Mouse (Mus musculus) lung, adult 2 months (tissue): ENCODE results near the gene Ppfia3. TPM values are rescaled to one million over a fixed set of nuclear protein-coding genes. Genes with fewer than 3 reads are reported as not detected.

Experiments
- DNase-seq: peaks from one replicate; pipeline ENCODE4 v3.0.0; 2022
- H3K4me1 ChIP-seq: fragments of 200-500 bp; 2 replicates; pipeline ENCODE4 v1.6.1; 2011; ENCODE audit warnings: low read length; ENCODE audit not compliant: control insufficient read depth, insufficient read depth
- H3K4me3 ChIP-seq: fragments of 200-500 bp; replicated peaks from 2 replicates; pipeline ENCODE3; 2011; ENCODE audit warnings: low read depth, mild to moderate bottlenecking, control low read depth, low read length; ENCODE audit errors: extremely low read depth
- CTCF ChIP-seq: fragments of 200-500 bp; IDR thresholded peaks from 2 replicates; pipeline ENCODE4 v1.5.1; 2011; ENCODE audit warnings: mild to moderate bottlenecking, low read length, control low read depth; ENCODE audit not compliant: insufficient read depth
- POLR2A ChIP-seq: fragments of 200-500 bp; IDR thresholded peaks from 2 replicates; pipeline ENCODE4 v1.6.1; 2011; ENCODE audit warnings: low read depth, mild to moderate bottlenecking, control low read depth, low read length, borderline replicate concordance; ENCODE audit errors: extremely low read depth
- WGBS: fragments of 180-500 bp; shearing (Covaris S2); methylation state at CpG from one replicate; pipeline ENCODE4 v1.1.7; 2018; 5-methylcytosine and 5-hydroxymethylcytosine counted together
- polyA plus RNA-seq: library from polyadenylated mRNA; depleted of rRNA; stranded (reverse); fragments of >200 nt; gene quantifications from 2 replicates; pipeline ENCODE4 v1.2.3, GENCODE M21; 2012; rRNA removed

Gene Ppfia3
- polyA plus RNA-seq, 1 experiment: 3.7 TPM

DNA sequence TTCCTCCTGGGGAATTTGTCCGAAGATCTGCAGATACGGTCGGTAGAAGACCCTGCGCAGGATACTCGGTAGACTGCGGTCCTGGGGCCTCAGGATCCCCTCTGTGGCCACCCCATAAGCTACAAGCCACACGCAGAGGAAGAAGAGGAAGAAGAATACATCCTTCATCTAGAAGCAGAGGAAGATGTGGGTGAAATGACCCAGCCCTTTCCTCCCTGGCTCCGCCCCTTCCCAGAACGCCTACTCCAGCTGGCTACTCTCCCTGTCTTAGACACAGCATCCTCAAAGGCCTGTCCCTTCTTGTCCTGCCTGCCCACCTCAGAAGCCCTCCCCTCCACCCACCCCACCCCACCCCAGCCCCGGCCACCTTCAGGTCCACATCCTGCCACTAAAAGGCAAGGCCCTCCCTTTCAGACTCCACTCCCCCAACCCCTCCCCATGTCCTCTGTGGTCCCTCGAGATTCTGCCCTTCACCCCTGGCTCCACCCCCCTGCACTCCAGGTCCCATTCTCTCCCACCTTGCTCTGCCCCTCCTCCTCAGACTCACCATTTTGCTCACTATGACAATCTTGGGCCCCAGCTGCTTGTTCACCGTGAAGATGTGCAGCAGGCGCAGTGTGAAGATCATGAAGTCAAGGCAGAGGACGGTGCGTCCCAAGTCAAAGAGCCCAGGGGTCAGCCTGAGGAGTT, 58.1 kb downstream of the Ppfia3 start:
- WGBS: 64% methylated on average over 15 of the region's 15 CpGs
- no peaks in the 10 kb centered on the region for H3K4me1 ChIP-seq
- TF ChIP-seq CTCF (no peak), POLR2A (no peak)
- no peak for DNase-seq
- no peak overlapping the region for H3K4me3 ChIP-seq

DNA sequence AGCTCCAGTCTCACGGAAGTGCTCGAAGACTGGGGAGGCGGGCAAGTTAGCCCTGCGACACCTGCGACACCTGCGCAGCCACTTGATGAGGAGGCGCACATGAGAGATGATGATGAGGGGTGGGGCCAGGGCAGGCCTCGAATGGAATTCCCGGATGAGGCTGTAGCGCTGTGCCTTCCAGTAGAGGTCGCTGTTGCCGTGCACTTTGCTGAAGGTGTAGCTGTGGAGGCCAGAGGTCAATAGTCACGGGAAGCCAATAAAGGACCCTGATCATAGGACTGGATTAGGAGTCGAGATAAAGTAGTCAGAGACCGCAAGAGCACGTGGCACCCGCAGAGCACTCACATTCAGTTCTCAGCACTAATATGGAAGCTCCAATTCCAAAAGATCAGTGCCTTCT, 61.5 kb downstream of the Ppfia3 start:
- WGBS: 23% methylated on average over 17 of the region's 17 CpGs
- Histone ChIP-seq H3K4me3 (no peak overlapping the region), H3K4me1 (no peaks in the 10 kb centered on the region)
- peak; percentile 68 for DNase-seq
- TF ChIP-seq POLR2A: no peak
- peak; percentile 77 for TF ChIP-seq CTCF

DNA sequence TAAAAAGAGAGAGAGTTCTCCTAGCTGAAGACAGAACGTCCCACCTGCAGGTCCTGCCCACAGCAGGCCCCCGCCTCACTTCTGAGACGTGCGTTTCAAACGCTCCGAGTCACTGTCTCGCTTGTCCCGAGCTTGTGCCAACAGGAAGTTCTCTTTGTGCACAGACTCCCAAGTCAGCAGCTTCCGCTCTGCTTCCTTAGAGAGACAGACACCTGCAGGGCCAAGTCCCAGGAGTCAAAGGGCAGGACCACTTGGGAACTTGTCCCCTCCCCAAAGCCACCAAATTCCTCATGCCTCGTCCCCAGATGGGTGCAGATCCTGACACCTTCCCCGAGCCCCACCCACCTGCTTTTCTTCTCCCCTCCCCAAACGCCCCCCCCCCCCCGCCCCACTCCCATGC, 62.0 kb downstream of the Ppfia3 start:
- WGBS: 35% methylated on average over 12 of the region's 13 CpGs
- no peak for DNase-seq
- H3K4me1 ChIP-seq: no peaks in the 10 kb centered on the region
- no peak for TF ChIP-seq CTCF
- no peak overlapping the region for H3K4me3 ChIP-seq

DNA sequence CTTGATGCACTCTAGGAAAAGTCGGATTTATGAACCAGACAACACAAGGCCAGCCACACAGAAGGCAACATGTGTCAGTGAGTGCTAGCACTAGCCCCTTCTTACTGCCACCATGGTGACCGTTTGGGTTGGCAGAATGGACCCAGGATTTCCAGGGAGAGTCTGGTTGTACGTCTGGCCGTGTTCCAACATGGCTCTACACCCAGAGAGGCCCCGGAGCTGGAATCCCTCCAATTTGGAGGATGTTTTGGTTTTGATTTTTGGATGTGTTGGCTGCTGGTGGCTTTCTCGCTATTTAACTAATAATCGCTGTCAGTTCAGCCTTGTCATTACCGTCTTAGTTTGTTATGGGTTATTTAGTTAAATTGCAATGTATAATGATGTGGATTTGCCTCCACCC, 64.2 kb downstream of the Ppfia3 start:
- no peaks in the 10 kb centered on the region for H3K4me1 ChIP-seq
- 56% methylated on average over 8 of the region's 8 CpGs for WGBS
- DNase-seq: no peak
- TF ChIP-seq CTCF (no peak), POLR2A (no peak)
- no peak overlapping the region for H3K4me3 ChIP-seq

DNA sequence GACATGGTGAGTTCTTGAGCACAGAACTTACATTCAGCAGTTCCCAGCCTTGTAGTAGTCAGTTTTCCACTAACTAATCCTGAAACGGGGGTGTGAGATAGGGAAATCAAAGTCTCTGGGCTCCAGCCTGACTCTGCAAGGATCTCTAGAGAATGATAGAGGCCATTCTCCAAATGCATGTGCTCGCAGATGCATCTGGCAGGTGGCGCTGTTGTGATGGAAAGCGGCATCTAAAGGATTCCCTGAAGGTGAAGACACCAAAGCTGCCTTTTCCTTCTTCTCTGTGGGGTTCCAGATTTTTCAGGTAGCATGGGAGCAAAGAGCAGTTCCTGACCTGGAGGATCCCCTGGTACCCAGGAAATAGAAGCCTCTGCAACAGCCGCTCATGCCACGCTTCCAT, 66.5 kb downstream of the Ppfia3 start:
- peak; percentile 59 for DNase-seq
- Histone ChIP-seq H3K4me1 (no peaks in the 10 kb centered on the region), H3K4me3 (no peak overlapping the region)
- WGBS: 16% methylated on average over 6 of the region's 6 CpGs
- TF ChIP-seq CTCF: peak; percentile 81
- no peak for TF ChIP-seq POLR2A

DNA sequence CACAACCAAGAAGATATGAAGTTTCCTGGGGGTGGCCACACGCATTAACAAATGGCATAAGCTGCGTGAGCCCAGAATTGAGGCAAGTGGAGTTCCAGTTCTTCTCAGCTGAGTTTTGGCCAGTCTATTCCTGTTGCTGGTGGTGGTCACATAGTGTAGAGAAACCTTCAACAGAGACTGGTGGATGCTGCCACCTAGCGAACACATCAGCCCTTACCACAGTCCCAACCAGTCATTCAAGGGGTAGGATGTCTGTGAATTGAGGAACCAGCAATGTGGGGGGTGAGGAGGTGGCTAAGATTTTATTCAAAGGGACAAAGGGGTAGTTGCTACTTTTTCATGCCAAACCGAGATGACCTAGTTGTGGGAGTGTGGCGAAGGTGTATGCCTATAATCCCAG, 67.1 kb downstream of the Ppfia3 start:
- no peak for DNase-seq
- Histone ChIP-seq H3K4me1 (no peaks in the 10 kb centered on the region), H3K4me3 (no peak overlapping the region)
- TF ChIP-seq CTCF: peak; percentile 74
- no peak for TF ChIP-seq POLR2A
- WGBS: 8% methylated on average over 5 of the region's 5 CpGs

DNA sequence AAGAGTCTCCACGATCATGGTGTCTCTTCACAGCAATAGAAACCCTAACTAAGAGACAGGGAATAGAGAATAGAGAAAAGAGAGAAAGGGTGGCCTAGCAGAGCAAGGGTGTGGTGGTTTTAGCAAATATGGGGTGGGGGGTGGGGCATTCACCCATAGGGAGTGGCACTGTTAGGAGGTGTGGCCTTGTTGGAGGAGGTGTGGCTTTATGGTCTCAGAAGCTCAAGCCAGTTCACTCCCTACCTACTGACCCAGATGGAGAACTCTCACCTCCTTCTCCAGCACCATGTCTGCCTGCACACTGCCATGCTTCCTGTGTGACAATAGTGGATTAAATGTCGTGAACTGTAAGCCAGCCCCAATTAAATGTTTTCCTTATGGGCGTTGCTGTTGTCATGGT, 69.3 kb downstream of the Ppfia3 start:
- TF ChIP-seq CTCF: no peak
- no peak for DNase-seq
- H3K4me3 ChIP-seq: no peak overlapping the region
- no peaks in the 10 kb centered on the region for H3K4me1 ChIP-seq
- 53% methylated on average over 3 of the region's 3 CpGs for WGBS

DNA sequence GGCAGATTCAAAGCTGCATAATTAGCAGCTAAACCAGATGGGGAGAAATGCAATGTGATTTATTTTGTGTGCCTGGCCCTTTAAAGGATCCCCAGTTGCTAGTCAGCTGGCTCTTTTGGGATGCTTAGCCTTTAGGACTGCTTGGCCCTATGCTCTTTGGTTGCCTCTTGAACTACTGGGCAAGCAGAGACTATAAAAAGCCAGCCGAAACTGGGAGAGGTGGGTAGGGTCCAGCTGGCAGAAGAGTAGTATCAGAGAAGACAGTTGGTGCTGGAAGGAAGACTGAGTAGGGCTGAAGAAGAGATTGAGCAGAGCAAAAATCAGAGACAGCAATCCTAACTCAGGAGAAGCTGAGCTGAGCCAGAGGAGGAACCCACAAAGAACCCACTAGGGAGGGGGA, 70.2 kb downstream of the Ppfia3 start:
- TF ChIP-seq POLR2A (no peak), CTCF (no peak)
- no peak for DNase-seq
- 90% methylated on average over 1 of the region's 1 CpGs for WGBS
- Histone ChIP-seq H3K4me3 (no peak overlapping the region), H3K4me1 (no peaks in the 10 kb centered on the region)

Other genes starting within 250 kb of the Ppfia3 start
- 125 and 221 TPM in 2 replicates for gene Rps11, start 242.6 kb downstream of the Ppfia3 start, polyA plus RNA-seq
- 1,255 and 1,630 TPM in 2 replicates for gene Rpl13a, start 238.3 kb downstream of the Ppfia3 start, polyA plus RNA-seq
- 3.1 TPM in 2 replicates for gene Gm45713, start 230.8 kb downstream of the Ppfia3 start, polyA plus RNA-seq
- 151 and 195 TPM in 2 replicates for gene Flt3l, start 230.6 kb downstream of the Ppfia3 start, polyA plus RNA-seq
- 46.9 and 50.1 TPM in 2 replicates for gene Pih1d1, start 212.7 kb downstream of the Ppfia3 start, polyA plus RNA-seq
- 48.6 and 58.5 TPM in 2 replicates for gene Aldh16a1, start 212.4 kb downstream of the Ppfia3 start, polyA plus RNA-seq
- gene Slc17a7, start 203.1 kb downstream of the Ppfia3 start, polyA plus RNA-seq: 2.4 and 2.7 TPM in 2 replicates
- gene Gfy, start 187.4 kb downstream of the Ppfia3 start, polyA plus RNA-seq: 0.44 and 0.53 TPM in 2 replicates
- not detected in 2 replicates for gene Pth2, start 186.0 kb downstream of the Ppfia3 start, polyA plus RNA-seq
- 3.3 and 4.1 TPM in 2 replicates for gene Ccdc155, start 162.1 kb downstream of the Ppfia3 start, polyA plus RNA-seq
- 1.4 and 5.2 TPM in 2 replicates for gene Dkkl1, start 154.9 kb downstream of the Ppfia3 start, polyA plus RNA-seq
- gene Tead2, start 151.3 kb downstream of the Ppfia3 start, polyA plus RNA-seq: 37.6 and 44.1 TPM in 2 replicates
- 82.1 and 84.1 TPM in 2 replicates for gene Cd37, start 127.9 kb downstream of the Ppfia3 start, polyA plus RNA-seq
- gene Slc6a16, start 125.9 kb downstream of the Ppfia3 start, polyA plus RNA-seq: 0.12 TPM in 1 of 2 replicates, not detected in the other
- not detected in 2 replicates for gene Slc6a21, start 89.5 kb downstream of the Ppfia3 start, polyA plus RNA-seq
- 41.8 and 44.8 TPM in 2 replicates for gene Trpm4, start 33.2 kb downstream of the Ppfia3 start, polyA plus RNA-seq
- 2.4 and 10.0 TPM in 2 replicates for gene Hrc, start 31.7 kb downstream of the Ppfia3 start, polyA plus RNA-seq
- 1.4 and 2.2 TPM in 2 replicates for gene Lin7b, start 3.6 kb upstream of the Ppfia3 start, polyA plus RNA-seq
- 240 and 319 TPM in 2 replicates for gene Snrnp70, start 28.7 kb upstream of the Ppfia3 start, polyA plus RNA-seq
- 0.23 and 2.3 TPM in 2 replicates for gene Kcna7, start 38.6 kb upstream of the Ppfia3 start, polyA plus RNA-seq
- gene Ntf5, start 46.7 kb upstream of the Ppfia3 start, polyA plus RNA-seq: 4.6 and 4.8 TPM in 2 replicates
- gene Lhb, start 53.8 kb upstream of the Ppfia3 start, polyA plus RNA-seq: 26.5 and 33.4 TPM in 2 replicates
- gene Gys1, start 67.8 kb upstream of the Ppfia3 start, polyA plus RNA-seq: 33.0 and 39.4 TPM in 2 replicates
- gene Ruvbl2, start 71.1 kb upstream of the Ppfia3 start, polyA plus RNA-seq: 61.1 and 61.7 TPM in 2 replicates
- 2,878 and 3,367 TPM in 2 replicates for gene Ftl1, start 92.9 kb upstream of the Ppfia3 start, polyA plus RNA-seq
- 117 and 128 TPM in 2 replicates for gene Bax, start 99.9 kb upstream of the Ppfia3 start, polyA plus RNA-seq
- gene Tulp2, start 114.9 kb upstream of the Ppfia3 start, polyA plus RNA-seq: 0.11 and 0.17 TPM in 2 replicates
- gene Gm45808, start 119.8 kb upstream of the Ppfia3 start, polyA plus RNA-seq: not detected in 2 replicates
- gene Dhdh, start 121.8 kb upstream of the Ppfia3 start, polyA plus RNA-seq: 4.4 and 5.4 TPM in 2 replicates
- gene Nucb1, start 143.4 kb upstream of the Ppfia3 start, polyA plus RNA-seq: 420 and 430 TPM in 2 replicates
- gene Ppp1r15a, start 159.2 kb upstream of the Ppfia3 start, polyA plus RNA-seq: 58.6 and 73.7 TPM in 2 replicates
- 11.8 and 13.1 TPM in 2 replicates for gene Plekha4, start 159.3 kb upstream of the Ppfia3 start, polyA plus RNA-seq
- gene Hsd17b14, start 187.9 kb upstream of the Ppfia3 start, polyA plus RNA-seq: 2.1 and 3.0 TPM in 2 replicates
- gene Bcat2, start 203.1 kb upstream of the Ppfia3 start, polyA plus RNA-seq: 44.2 TPM in 2 replicates
- not detected in 2 replicates for gene Fgf21, start 248.5 kb upstream of the Ppfia3 start, polyA plus RNA-seq